Mouse (Mus musculus): Measurements from ENCODE around the gene Rgs4.

DNA sequence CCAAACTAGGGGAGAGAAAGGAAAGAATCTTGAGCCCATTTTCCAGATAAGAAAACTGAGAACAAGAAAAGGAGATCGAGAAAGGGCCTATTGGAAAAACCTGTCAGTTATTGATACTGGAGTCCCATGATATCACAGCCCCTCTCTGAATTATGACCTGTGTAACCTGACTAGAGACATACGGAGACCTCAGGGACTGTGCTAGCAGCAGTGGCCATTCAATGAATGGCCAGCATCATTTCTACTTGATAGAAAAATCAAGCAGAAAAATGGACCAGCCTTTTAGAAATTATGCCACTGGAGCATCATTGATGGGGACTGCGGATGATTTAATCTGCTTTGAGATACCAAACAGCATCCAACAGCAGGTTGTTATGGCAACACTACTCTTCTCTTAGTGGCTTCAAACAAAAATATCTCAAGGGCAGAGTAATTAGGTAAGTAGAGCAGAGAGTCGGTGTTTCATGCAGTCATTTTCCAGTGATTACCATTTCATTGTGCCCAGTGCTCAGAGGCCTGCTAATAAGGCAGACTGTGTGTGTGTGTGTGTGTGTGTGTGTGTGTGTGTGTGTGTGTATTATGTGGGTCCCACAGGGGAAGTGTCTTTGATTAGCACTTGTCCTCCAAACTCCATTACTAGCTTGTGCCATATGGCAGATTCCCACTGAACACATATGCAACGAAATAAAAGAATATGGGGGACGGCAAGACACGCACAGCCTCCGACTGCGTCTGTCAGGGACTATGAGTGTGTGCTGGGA lies 16.6 kb upstream of the Rgs4 start:
- TF ChIP-seq CTCF (IDR thresholded peaks at IDR 0.05; ENCODE audit: extremely low read depth, insufficient read length, insufficient replicate concordance, low read depth, low read length) (no peak), POLR2A (IDR thresholded peaks at IDR 0.05; ENCODE audit: low read depth, low read length) (no peak)

Measured in small intestine, adult 2 months (tissue).